Mouse (Mus musculus) stomach, embryonic 14.5 days (tissue): ENCODE results near the gene Rab15. TPM values are rescaled to one million over a fixed set of nuclear protein-coding genes. Genes with fewer than 3 reads are reported as not detected.
A peak's percentile ranks its signal among the peaks of the same experiment; 100 is the strongest.

ENCODE experiments used
- ATAC-seq: fragments of 200-750 bp; cut with Nextera tagmentation; 2 replicates; pipeline ENCODE4 v1.8.0; 2017; ENCODE audit warnings: low read depth, moderate TSS enrichment; ENCODE audit not compliant: insufficient number of reproducible peaks, insufficient read depth, low FRiP score
- H3K27ac ChIP-seq: fragments of 300-500 bp; sonication (generic); 2 replicates; pipeline ENCODE4 v1.5.1; 2014; ENCODE audit warnings: mild to moderate bottlenecking, low read length, moderate library complexity, mixed read lengths
- H3K27me3 ChIP-seq: fragments of 300-500 bp; sonication (generic); 2 replicates; pipeline ENCODE4 v1.6.1; 2014; ENCODE audit warnings: low read length, control low read depth, mixed read lengths; ENCODE audit not compliant: control insufficient read depth, insufficient read depth
- H3K36me3 ChIP-seq: fragments of 300-500 bp; sonication (generic); 2 replicates; pipeline ENCODE4 v1.6.1; 2014; ENCODE audit warnings: mild to moderate bottlenecking, control low read depth, low read length, moderate library complexity, mixed read lengths; ENCODE audit not compliant: control insufficient read depth, insufficient read depth
- H3K4me1 ChIP-seq: fragments of 300-500 bp; sonication (generic); 2 replicates; pipeline ENCODE4 v1.6.1; 2014; ENCODE audit warnings: low read length, control low read depth, mixed read lengths; ENCODE audit not compliant: control insufficient read depth, insufficient read depth
- H3K4me2 ChIP-seq: fragments of 300-500 bp; sonication (generic); replicated peaks from 2 replicates; pipeline ENCODE4 v1.6.1; 2014; ENCODE audit warnings: low read depth, low read length, control low read depth
- H3K4me3 ChIP-seq: fragments of 300-500 bp; sonication (generic); 2 replicates; pipeline ENCODE4 v1.5.1; 2014; ENCODE audit warnings: low read depth, low read length, control low read depth
- H3K9ac ChIP-seq: fragments of 300-500 bp; sonication (generic); replicated peaks from 2 replicates; pipeline ENCODE4 v1.6.1; 2014; ENCODE audit warnings: low read depth, mild to moderate bottlenecking, control low read depth, low read length, moderate library complexity, mixed read lengths
- H3K9me3 ChIP-seq: fragments of 300-500 bp; sonication (generic); 2 replicates; pipeline ENCODE4 v1.6.1; 2016; ENCODE audit warnings: low read depth, low read length, control low read depth; ENCODE audit not compliant: control insufficient read depth
- WGBS: fragments of 180-500 bp; shearing (Covaris S2); extraction: QIAGEN DNeasy Blood & Tissue Kit; methylation state at CpG from one replicate; pipeline ENCODE4 v1.1.7; 2014; 5-methylcytosine and 5-hydroxymethylcytosine counted together
- polyA plus RNA-seq: library from polyadenylated mRNA; unstranded; fragments of >200 nt; fragmentation: Nextera tagmentation; extraction: Ambion mirVana; gene quantifications from 2 replicates; pipeline ENCODE4 v1.2.1, GENCODE M21; 2014

Gene Rab15
- polyA plus RNA-seq, 1 experiment from 2014 or later = 31.2 TPM

DNA sequence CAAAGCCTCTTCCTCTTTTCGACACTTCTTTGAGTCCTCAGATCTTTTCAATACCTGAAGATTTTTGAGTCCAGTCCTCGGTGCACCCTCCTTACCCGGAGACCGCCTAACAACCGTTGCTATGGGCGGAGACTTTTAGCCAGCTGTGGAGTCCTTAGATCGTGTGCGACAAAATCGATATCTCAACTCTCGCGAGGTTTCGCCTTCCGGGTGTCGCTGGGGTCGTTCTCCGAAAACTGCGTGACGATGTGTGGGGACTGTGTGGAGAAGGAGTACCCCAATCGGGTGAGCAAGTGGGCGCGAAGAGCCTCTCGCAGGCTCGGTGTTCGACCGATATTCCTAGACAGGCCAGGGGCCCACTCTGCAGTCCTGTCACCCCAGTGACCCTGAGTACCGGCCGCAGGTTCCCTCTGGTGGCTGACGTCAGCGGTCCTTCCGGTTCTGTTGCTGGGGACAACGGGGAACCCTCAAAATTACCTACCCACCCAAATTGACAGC, 57.3 kb downstream of the Rab15 start, which contains the start of the genes Churc1 and Fntb:
Churc1 (plus strand) TSS at position 185 of the 498 bp plus-strand sequence.
Fntb (plus strand) TSS at position 236 of the 498 bp plus-strand sequence.
- Histone ChIP-seq H3K9me3 (no peaks in the 10 kb centered on the region), H3K9ac (peak within 1 kb of the TSS; percentile 60), H3K27me3 (no peaks in the 10 kb centered on the region), H3K4me3 (peak within 1 kb of the TSS; percentile 71), H3K4me1 (peaks cover 4% of the 10 kb centered on the region), H3K4me2 (peak within 1 kb of the TSS; percentile 78), H3K36me3 (no peaks in the 10 kb centered on the region), H3K27ac (peak within 1 kb of the TSS; percentile 68; the same call in 1 of the 2 replicates)
- peak; percentile 97 for ATAC-seq
- under 1% methylated on average over 31 of the region's 31 CpGs for WGBS

- Histone ChIP-seq H3K4me2 (no peak overlapping the region), H3K27me3 (no peaks in the 10 kb centered on the region), H3K27ac (no peak overlapping the region), H3K4me3 (no peak overlapping the region), H3K36me3 (no peaks in the 10 kb centered on the region), H3K9me3 (no peaks in the 10 kb centered on the region), H3K9ac (no peak overlapping the region), H3K4me1 (no peaks in the 10 kb centered on the region)
- no peak for ATAC-seq
- WGBS = 37% methylated on average over 14 of the region's 14 CpGs
Observed at GRCm38 (mm10) chr12:76752652-76753318, 69.9 kb downstream of the Rab15 start.

DNA sequence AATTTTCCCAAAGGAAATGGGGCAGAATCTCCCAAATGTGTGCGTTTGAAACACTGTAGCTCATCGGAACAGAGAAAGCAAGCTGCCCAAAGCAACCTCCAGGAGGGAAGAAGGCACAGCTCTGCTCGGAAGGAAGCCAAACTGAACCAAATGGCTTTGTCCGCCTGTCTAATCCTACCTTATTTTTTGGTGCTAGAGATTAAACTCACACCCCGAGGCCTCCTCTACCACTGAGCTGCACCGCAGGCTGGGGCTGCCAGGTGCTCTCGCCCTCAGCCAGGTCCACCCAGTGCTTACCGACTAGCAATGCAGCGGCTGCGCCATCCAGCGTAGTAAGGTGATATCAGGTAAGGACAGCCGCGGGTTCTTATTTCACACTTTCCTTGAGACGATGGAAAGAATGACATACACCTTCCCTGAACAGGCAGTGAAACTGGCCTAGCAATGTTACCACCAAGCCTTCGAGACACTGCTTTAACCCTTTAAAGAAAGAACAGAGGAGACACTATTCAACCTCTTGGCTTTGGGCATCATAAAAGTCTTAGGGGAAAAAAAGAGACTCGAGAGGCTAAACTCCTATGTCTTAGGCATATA, 71.7 kb downstream of the Rab15 start:
- H3K9ac ChIP-seq = no peak overlapping the region
- no peaks in the 10 kb centered on the region for H3K36me3 ChIP-seq
- no peaks in the 10 kb centered on the region for H3K9me3 ChIP-seq
- ATAC-seq = no peak
- WGBS = 79% methylated on average over 16 of the region's 16 CpGs
- no peaks in the 10 kb centered on the region for H3K27me3 ChIP-seq
- no peaks in the 10 kb centered on the region for H3K4me1 ChIP-seq
- H3K4me3 ChIP-seq = no peak overlapping the region
- no peak overlapping the region for H3K4me2 ChIP-seq
- no peak overlapping the region for H3K27ac ChIP-seq

Other genes with a start within 250 kb of the Rab15 start
- 1.5 and 1.6 TPM in 2 replicates for gene Sptb, start 112.4 kb downstream of the Rab15 start, polyA plus RNA-seq
- 145 and 165 TPM in 2 replicates for gene Churc1, start 57.4 kb downstream of the Rab15 start, polyA plus RNA-seq
- gene Fntb, start 57.3 kb downstream of the Rab15 start, polyA plus RNA-seq = 42.8 and 44.8 TPM in 2 replicates
- 102 and 109 TPM in 2 replicates for gene Gpx2, start 27.4 kb downstream of the Rab15 start, polyA plus RNA-seq
- 38.7 and 40.3 TPM in 2 replicates for gene Max, start 139.3 kb upstream of the Rab15 start, polyA plus RNA-seq